Mouse (Mus musculus) gonadal fat pad, adult 2 months (tissue): ENCODE measurements around the gene Jagn1. TPM values are rescaled to one million over a fixed set of nuclear protein-coding genes. Genes with fewer than 3 reads are reported as not detected.

Source experiments
- DNase-seq: peaks from one replicate; pipeline ENCODE4 v3.0.0-alpha.2; 2012; ENCODE audit warnings: low read depth
- polyA plus RNA-seq: library from polyadenylated mRNA; depleted of rRNA; stranded (reverse); fragments of >200 nt; gene quantifications from 2 replicates; pipeline ENCODE4 v1.2.3, GENCODE M21; 2012; rRNA removed

Jagn1 gene
- polyA plus RNA-seq, 1 experiment: 92.9 TPM

DNA sequence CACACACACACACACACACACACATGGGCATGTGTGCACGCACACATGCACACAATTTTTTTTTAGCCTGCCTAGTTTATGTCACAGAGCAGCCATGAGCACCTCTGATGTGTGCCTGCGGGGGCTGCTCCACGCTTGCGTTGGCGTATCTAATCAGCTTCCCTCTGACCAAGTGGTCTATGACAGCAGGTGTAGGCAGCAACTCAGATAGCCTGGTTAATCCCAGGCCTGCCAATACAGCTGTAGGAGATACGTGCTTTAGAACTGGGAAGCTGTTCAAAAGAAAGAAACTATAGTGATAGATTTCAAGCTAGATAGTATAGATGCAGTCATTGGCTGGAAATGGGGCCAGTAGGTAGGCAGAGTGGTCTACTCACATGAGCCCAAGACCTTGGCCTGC is 31.3 kb downstream of the Jagn1 start:
- no peak for DNase-seq

- no peak for DNase-seq
These were observed 35.0 kb downstream of the Jagn1 start for GRCm38 (mm10) chr6:113477353-113477752.

- no peak for DNase-seq
These were observed 36.5 kb downstream of the Jagn1 start for GRCm38 (mm10) chr6:113478906-113479305.

- peak; percentile 99 for DNase-seq
These were observed 38.4 kb downstream of the Jagn1 start for GRCm38 (mm10) chr6:113480555-113481373.

- DNase-seq: no peak
These were observed 40.2 kb downstream of the Jagn1 start for GRCm38 (mm10) chr6:113482477-113483099.

- no peak for DNase-seq
These were observed 40.8 kb downstream of the Jagn1 start, which contains the start of gene Creld1 for GRCm38 (mm10) chr6:113483100-113483615. TSS of gene Creld1 (plus strand) at chr6:113483297.

GRCm38 (mm10) chr6:113483729-113484128 is 41.4 kb downstream of the Jagn1 start:
- DNase-seq: no peak

- no peak for DNase-seq
These were observed 44.8 kb downstream of the Jagn1 start for GRCm38 (mm10) chr6:113487125-113487576.

- DNase-seq: no peak
These were observed 47.0 kb downstream of the Jagn1 start for GRCm38 (mm10) chr6:113489410-113489809.

GRCm38 (mm10) chr6:113492101-113492864 is 49.9 kb downstream of the Jagn1 start:
- DNase-seq: no peak

DNA sequence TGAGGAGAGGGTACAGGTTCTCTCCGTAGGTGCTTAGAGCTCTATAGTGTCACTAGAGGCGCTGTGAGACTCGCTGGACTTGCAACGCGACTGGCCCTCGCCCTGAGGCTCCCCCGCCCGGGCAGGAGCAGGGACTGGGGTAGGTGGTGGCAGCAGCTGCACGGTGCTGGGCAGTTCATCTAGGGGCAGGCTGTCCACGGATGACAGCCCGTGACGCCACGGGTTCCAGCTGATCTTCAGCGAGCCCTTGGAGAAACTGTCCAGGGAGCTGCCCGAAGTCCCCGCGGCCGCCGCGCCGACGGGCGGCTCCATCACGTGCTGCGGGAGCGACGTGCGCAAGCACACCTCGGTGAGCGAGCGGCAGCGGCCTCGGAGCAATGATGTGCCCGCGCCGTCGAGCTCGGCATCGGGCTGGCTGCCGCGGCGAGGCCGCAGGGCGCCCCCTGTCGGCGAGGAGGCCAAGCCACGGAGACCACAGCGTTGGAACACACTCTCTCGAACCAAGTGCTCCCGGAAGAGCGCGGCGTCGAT is 52.0 kb downstream of the Jagn1 start:
- no peak for DNase-seq

DNA sequence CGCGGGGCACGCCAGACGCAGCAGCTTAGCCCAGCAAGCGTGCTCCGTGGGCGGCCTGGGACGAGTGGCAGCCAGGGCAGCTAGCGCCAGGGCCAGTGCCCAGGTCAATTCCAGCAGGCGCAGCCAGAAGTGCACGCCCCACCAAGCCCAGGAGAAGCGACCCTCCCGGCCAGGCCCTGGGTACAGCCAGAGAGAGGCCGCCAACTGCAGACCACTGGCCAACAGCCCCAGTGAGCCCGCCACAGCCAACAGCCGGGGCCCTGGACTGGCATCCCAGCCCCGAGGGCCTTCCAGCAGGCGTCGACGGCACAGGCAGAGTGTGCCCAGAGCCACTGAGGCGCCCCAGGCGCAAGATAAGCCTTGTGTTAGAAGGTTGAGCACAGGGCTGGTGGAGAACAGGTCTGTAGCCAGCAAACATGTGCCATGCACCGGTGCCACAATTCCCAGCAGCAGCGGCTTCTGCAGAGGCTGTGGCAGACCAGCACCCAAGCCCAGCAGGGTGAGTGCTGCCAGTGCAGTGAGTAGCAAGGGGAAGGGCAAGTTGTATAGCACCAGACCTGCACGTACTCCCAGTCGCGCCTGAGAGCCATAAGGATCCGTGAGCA is 52.8 kb downstream of the Jagn1 start:
- no peak for DNase-seq

Other genes starting within 250 kb of the Jagn1 start
- 0.30 and 0.44 TPM in 2 replicates for gene Lhfpl4, start 247.2 kb upstream of the Jagn1 start, polyA plus RNA-seq
- 32.3 and 37.2 TPM in 2 replicates for gene Mtmr14, start 204.7 kb upstream of the Jagn1 start, polyA plus RNA-seq
- gene Cpne9, start 160.3 kb upstream of the Jagn1 start, polyA plus RNA-seq: not detected in 2 replicates
- 21.7 and 23.2 TPM in 2 replicates for gene Brpf1, start 135.4 kb upstream of the Jagn1 start, polyA plus RNA-seq
- 20.4 and 30.5 TPM in 2 replicates for gene Ogg1, start 115.6 kb upstream of the Jagn1 start, polyA plus RNA-seq
- 64.1 and 80.0 TPM in 2 replicates for gene Camk1, start 98.6 kb upstream of the Jagn1 start, polyA plus RNA-seq
- gene Tada3, start 64.7 kb upstream of the Jagn1 start, polyA plus RNA-seq: 25.7 and 29.9 TPM in 2 replicates
- 67.1 and 83.2 TPM in 2 replicates for gene Arpc4, start 64.5 kb upstream of the Jagn1 start, polyA plus RNA-seq
- gene Ttll3, start 53.3 kb upstream of the Jagn1 start, polyA plus RNA-seq: 11.0 and 11.8 TPM in 2 replicates
- gene Rpusd3, start 23.2 kb upstream of the Jagn1 start, polyA plus RNA-seq: 81.4 and 99.3 TPM in 2 replicates
- gene Cidec, start 6.8 kb upstream of the Jagn1 start, polyA plus RNA-seq: 1,279 and 2,693 TPM in 2 replicates
- gene Il17re, start 15.9 kb downstream of the Jagn1 start, polyA plus RNA-seq: 18.2 and 18.9 TPM in 2 replicates
- 43.9 and 50.2 TPM in 2 replicates for gene Il17rc, start 28.9 kb downstream of the Jagn1 start, polyA plus RNA-seq
- gene Creld1, start 40.7 kb downstream of the Jagn1 start, polyA plus RNA-seq: 34.7 and 37.4 TPM in 2 replicates
- 0.09 TPM in 1 of 2 replicates, not detected in the other for gene Prrt3, start 59.4 kb downstream of the Jagn1 start, polyA plus RNA-seq
- gene Emc3, start 89.1 kb downstream of the Jagn1 start, polyA plus RNA-seq: 61.9 and 71.6 TPM in 2 replicates
- 1.0 and 1.2 TPM in 2 replicates for gene Fancd2, start 89.1 kb downstream of the Jagn1 start, polyA plus RNA-seq
- 0.18 TPM in 1 of 2 replicates, not detected in the other for gene Fancd2os, start 158.1 kb downstream of the Jagn1 start, polyA plus RNA-seq
- gene Brk1, start 162.2 kb downstream of the Jagn1 start, polyA plus RNA-seq: 170 and 190 TPM in 2 replicates
- gene Vhl, start 181.4 kb downstream of the Jagn1 start, polyA plus RNA-seq: 25.7 and 41.1 TPM in 2 replicates
- 44.2 and 49.0 TPM in 2 replicates for gene Irak2, start 195.9 kb downstream of the Jagn1 start, polyA plus RNA-seq